Mouse (Mus musculus): ENCODE data around the gene Fancl.
"Not testable (repeated sequence)": the region's sequence is repeated elsewhere in the genome, so short reads cannot be mapped to it uniquely, and the experiment has no call there.

Gene Fancl

DNA sequence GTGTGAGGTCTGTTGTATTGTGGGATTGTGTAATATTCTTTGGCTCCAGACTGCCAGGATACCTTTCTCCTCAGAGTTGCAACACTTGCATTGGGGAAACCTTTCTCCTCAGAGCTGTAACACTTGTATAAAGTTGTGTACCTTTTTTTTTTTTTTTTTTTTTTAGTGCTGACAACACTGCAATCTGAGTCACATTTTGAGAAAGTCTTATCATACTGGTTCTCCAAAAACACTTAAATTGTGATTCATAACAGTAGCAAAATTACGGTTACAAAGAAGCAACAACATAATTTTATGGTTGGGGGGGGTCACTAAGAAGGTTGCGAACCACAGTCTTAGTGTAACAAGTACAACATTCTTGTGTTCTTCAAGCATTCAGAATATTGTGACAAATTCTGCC is at the start of gene Fancl:
Gene Fancl, plus strand, starts transcription at position 165 of the 400 bp plus-strand sequence.
- in situ Hi-C loops (cut with MboI, MseI) = loop anchor here (10.0 kb wide), 1 partner anchor 199 kb away; no protein-coding TSS in a partner anchor

GRCm38 (mm10) chr11:26336848-26337247 is 49.1 kb upstream of the Fancl start:
- in situ Hi-C loops (cut with MboI, MseI) = no loop called here

DNA sequence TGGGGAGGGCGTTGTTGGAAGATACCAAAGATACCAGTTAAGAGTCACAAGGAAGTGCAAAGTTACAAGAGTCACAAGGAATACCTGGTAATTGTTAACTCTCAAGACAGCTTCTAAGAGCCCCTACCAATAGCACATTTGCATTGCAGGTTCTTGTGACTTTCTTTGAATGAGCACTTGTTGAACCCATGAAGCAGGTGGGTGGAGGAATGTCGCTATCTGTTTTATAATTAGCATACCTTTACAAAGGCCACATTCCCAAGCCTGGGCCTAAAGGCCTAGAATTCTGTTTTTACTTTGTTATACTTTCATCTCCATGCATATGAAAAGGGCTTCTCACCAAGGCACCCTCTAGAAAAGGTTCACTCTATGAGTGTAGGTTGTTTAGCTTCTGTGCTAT is 15.8 kb upstream of the Fancl start:
- in situ Hi-C loops (cut with MboI, MseI) = not testable (repeated sequence)

- in situ Hi-C loops (cut with MboI, MseI) = not testable (repeated sequence)
These were observed 14.0 kb upstream of the Fancl start for GRCm38 (mm10) chr11:26371980-26372379.

GRCm38 (mm10) chr11:26374132-26374531 is 11.8 kb upstream of the Fancl start:
- in situ Hi-C loops (cut with MboI, MseI) = no loop called here

DNA sequence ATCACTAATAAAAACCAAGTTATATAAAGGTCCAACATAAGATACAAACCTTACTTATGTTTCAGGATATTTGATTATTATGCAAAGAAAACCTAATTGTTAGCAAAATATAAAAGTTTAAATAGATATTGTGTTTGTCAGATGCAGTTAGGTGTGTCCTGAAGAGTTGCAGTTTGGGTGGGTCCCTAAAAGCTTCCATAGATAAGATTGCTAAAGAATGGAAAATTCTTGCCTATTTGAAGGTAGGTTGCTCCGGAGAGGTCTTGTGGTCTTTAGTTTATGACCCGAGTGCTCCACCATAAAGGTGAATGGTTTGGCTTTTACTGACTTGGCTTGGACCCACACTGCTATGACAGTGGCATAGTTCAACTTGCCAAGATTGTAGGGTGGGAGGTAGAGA is 7.9 kb upstream of the Fancl start:
- in situ Hi-C loops (cut with MboI, MseI) = no loop called here

- in situ Hi-C loops (cut with MboI, MseI) = loop anchor here (10.0 kb wide), 1 partner anchor 203 kb away; no protein-coding TSS in a partner anchor
These were observed 4.4 kb upstream of the Fancl start for GRCm38 (mm10) chr11:26381499-26381898.

- in situ Hi-C loops (cut with MboI, MseI) = loop anchor here (10.0 kb wide), 1 partner anchor 198 kb away; no protein-coding TSS in a partner anchor
These were observed 743 bp downstream of the Fancl start for GRCm38 (mm10) chr11:26386678-26387077.

DNA sequence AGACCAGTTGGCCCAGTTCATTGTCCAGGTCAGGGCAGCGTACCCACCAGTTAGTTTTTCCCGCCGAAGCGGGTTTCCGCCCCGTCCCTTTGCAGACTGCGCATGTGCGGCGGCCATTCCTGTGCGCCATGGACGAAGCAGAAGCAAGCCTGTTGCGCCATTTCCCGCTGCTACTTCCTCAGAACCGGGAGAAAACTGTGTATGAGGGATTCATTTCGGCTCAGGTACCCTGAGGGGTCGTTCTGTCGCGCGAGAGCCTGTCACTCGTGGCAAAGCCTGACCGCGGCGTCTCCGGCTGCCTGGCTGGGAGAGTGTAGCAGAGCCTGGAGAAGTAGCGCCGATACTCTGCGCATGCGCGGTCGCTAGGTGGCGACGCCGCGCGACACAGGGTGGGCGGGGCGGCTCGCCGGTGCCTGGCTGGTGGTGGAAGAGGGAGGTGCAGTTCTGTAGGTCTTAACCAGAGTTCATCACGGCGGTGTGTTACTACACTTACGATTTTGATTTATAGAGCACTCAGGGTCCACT is 1.2 kb downstream of the Fancl start:
- in situ Hi-C loops (cut with MboI, MseI) = loop anchor here (10.0 kb wide), 1 partner anchor 198 kb away; no protein-coding TSS in a partner anchor

DNA sequence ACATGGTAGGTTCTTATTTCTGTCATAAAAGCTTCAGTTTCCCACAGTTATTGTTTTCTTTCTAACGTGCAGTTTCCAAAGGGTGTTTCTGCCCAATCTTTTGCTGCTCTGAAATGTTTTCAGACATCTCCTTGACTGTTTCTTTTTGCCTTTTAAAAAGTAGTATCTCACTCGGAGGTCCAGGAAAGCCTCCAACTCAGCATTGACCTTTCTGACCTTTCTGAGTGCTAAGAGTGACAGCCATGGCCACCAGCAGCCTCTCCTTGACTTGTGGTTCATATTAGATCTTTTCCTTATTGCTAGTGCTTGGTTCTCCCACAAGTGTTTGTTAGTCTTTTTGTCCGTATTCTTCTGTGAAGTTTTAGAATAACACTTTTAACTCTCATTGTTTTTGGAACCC is 9.6 kb downstream of the Fancl start:
- in situ Hi-C loops (cut with MboI, MseI) = no loop called here

- in situ Hi-C loops (cut with MboI, MseI) = no loop called here
These were observed 27.0 kb downstream of the Fancl start for GRCm38 (mm10) chr11:26412972-26413371.

DNA sequence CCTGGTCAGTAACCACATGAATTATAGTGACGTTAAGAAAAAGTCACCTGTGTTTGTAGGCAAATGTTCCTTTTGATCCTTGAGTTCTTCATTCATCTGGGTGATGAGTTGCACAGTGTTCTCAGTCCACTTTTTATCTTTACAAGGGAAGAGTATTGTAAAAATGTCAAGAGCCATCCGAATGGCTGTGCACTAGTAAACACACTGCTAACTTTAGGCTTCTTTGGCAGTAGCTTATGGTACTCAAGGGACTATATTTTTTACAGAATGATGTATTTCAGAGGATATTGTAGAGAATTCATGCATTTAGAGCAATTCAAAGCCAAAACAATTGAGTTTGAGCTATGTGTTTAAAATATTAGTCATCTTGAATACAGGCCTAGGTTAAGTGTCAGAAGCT is 35.5 kb downstream of the Fancl start:
- in situ Hi-C loops (cut with MboI, MseI) = no loop called here

GRCm38 (mm10) chr11:26434229-26434628 is 48.3 kb downstream of the Fancl start:
- in situ Hi-C loops (cut with MboI, MseI) = no loop called here

GRCm38 (mm10) chr11:26437818-26438217 is 51.9 kb downstream of the Fancl start:
- in situ Hi-C loops (cut with MboI, MseI) = no loop called here

- in situ Hi-C loops (cut with MboI, MseI) = no loop called here
These were observed 55.2 kb downstream of the Fancl start for GRCm38 (mm10) chr11:26441121-26441520.

- in situ Hi-C loops (cut with MboI, MseI) = no loop called here
These were observed 58.4 kb downstream of the Fancl start for GRCm38 (mm10) chr11:26444374-26444773.

GRCm38 (mm10) chr11:26449789-26450188 is 63.9 kb downstream of the Fancl start:
- in situ Hi-C loops (cut with MboI, MseI) = no loop called here

- in situ Hi-C loops (cut with MboI, MseI) = no loop called here
These were observed 64.7 kb downstream of the Fancl start for GRCm38 (mm10) chr11:26450636-26451035.

DNA sequence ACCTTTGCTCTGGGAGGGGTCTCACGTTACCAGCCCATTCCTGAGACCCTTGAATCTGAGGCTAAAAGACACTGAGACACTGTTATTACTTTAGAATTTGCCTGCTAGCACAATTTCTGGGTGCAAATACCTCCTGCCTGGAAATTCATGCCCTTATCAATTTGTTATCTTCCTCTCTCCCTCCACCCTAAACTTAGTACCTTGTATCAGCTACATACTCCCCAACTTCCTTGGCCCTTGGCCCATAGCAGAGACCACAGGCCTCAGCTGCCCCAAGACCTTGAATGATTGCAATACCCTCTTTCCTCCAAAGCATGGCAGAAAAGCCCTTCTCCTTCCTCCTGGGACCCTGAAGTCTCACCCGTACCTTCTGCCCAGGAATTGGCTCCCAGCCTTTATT is 65.3 kb downstream of the Fancl start:
- in situ Hi-C loops (cut with MboI, MseI) = no loop called here

GRCm38 (mm10) chr11:26452693-26453092 is 66.8 kb downstream of the Fancl start:
- in situ Hi-C loops (cut with MboI, MseI) = no loop called here

DNA sequence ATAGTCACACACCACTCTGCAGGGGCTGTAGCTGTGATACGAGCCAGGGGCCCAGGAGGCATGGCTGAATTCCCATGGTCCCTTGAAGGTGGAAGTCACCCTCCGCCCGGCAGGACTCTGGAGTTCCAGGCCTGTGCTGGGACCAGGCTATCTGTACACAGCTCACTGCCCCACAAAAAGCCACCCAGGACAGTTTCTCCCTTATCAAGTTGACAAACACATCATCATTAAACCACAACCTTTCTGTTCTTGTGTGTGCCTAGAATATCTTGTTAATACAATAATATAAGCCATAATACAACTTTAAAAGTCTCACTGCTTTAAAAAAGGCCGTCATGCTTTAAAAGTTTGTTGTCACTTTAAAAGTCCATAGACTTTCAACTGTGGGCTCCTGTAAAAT is 68.1 kb downstream of the Fancl start:
- in situ Hi-C loops (cut with MboI, MseI) = no loop called here

- in situ Hi-C loops (cut with MboI, MseI) = no loop called here
These were observed 91.3 kb downstream of the Fancl start for GRCm38 (mm10) chr11:26477037-26477739.

DNA sequence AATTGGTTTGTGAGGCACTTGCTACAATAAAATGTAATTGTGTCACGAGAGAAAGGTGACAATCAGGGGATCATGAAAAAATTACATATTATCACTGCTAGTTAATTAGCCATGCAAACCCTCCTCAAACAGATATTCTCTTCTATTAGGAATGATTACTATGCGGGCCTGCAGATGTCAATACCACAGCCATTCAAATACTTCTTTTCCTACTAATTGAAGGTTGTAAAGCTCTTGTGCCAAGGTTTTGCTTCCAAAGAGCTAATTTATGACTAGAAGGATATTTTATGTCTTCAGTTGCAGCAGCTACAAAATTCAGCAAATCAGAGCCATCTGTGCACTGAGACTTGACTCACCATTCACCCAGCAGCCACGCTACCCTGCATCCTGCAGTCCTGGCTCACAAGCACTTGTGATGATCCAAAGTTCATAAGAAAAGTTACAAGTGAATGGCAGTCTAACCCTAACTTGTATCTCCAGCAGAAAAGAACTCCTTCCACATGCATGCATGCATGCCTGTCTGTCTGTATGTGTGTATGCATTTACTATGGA is 95.8 kb downstream of the Fancl start:
- in situ Hi-C loops (cut with MboI, MseI) = no loop called here

All from T-helper 2 cell (primary cell).